8 mouse cellular contexts compared by ENCODE assay signal in genomic region chr10:79984195-79984816, GRCm38 (mm10). TPM values are rescaled to one million over a fixed set of nuclear protein-coding genes. Genes with fewer than 3 reads are reported as not detected.
DNase-seq lines count a peak whose midpoint lies in the region; ATAC-seq lines count a peak whose summit lies in the region.

Gene Tmem259, minus strand, starts transcription at chr10:79984330.

- H3K4me2 ChIP-seq in hindbrain, embryonic 13.5 days: peak within 1 kb of the TSS; percentile 96

- peak within 1 kb of the TSS; percentile 91 for H3K9ac ChIP-seq in hindbrain, embryonic 13.5 days

- H3K9me3 ChIP-seq in hindbrain, embryonic 13.5 days: no peaks in the 10 kb centered on the region

- peak; percentile 79 for DNase-seq in WW6 (ENCODE audit: low read depth, low spot score)
- peak; percentile 86 to 90 for DNase-seq in cerebellum, postnatal 14 days
- DNase-seq in frontal cortex, postnatal 25 days (ENCODE audit: low spot score in 2 of 2): peak; percentile 67 to 76
- peak; percentile 83 for DNase-seq in layer of hippocampus, postnatal 36 days
- DNase-seq in lung, postnatal 25 days (ENCODE audit: low spot score): peak; percentile 90
- DNase-seq in retina, postnatal 1 day: peak; percentile 94
- DNase-seq in thymus, postnatal 4 days: peak; percentile 91

- H3K4me3 ChIP-seq in hindbrain, embryonic 13.5 days: peak within 1 kb of the TSS; percentile 76

- peak within 1 kb of the TSS; percentile 90 for H3K27ac ChIP-seq in hindbrain, embryonic 13.5 days

- H3K27me3 ChIP-seq in hindbrain, embryonic 13.5 days: peaks cover 27% of the 10 kb centered on the region

- peak; percentile 84 for ATAC-seq in hindbrain, embryonic 13.5 days (ENCODE audit: low FRiP score)

- peaks cover 12% of the 10 kb centered on the region for H3K36me3 ChIP-seq in hindbrain, embryonic 13.5 days

- WGBS in hindbrain, embryonic 13.5 days: under 1% methylated on average over 46 of the region's 49 CpGs

- H3K4me1 ChIP-seq in hindbrain, embryonic 13.5 days (replicated peaks): peaks cover 69% of the 10 kb centered on the region

RNA-seq across cellular contexts. Expression of gene Tmem259, which starts in this region (rescaled TPM):
- polyA plus RNA-seq in hindbrain, embryonic 13.5 days (2015; fragmentation: Nextera tagmentation; extraction: Ambion mirVana): 16.0 and 16.3 TPM in 2 replicates
- total RNA-seq in layer of hippocampus, postnatal 36 days (2021): 100 to 1,000 TPM; 117 to 124 TPM

Comparison
In these comparisons a context has a peak if more than half of its experiments do, and no peak if none do; other contexts are left out.
1. Peak in every context shown above with its lines: DNase-seq, ATAC-seq, H3K4me3 ChIP-seq and H3K27ac ChIP-seq.